Mouse (Mus musculus): ENCODE results near the gene Nacc1. TPM values are rescaled to one million over a fixed set of nuclear protein-coding genes. Genes with fewer than 3 reads are reported as not detected.

The Nacc1 gene
- polyA plus RNA-seq, 1 experiment from 2014 or later: 25.2 TPM

DNA sequence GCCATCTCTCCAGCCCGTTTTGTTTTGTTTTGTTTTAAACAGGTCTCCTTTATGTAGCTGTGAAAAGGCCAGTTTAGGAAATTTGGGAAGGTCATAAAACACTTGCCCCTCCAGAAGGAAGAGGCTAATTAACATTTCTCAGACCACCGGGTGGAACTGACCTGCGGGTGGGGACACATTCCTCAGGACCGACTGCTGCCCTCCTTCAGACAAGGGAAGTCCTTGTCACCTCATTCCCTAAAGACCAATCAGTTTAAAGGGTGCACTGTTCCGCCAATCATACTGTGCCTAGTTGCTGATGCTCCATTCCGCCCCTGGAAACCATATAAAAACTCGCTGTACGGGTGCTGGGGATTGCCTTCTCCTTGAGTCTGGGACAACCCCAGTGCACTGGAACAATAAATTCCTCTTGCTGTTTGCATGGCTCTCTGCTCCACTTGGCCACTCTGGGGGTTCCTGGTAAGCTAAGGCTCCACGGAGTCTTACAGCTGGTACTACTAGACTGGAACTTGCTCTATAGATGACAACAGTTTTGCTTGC lies 34.5 kb downstream of the Nacc1 start:
- Histone ChIP-seq H3K36me3 (ENCODE audit: control insufficient read depth, insufficient read depth, low read length) (no peaks in the 10 kb centered on the region), H3K27me3 (replicated peaks; ENCODE audit: control insufficient read depth, insufficient read depth, low read length) (no peaks in the 10 kb centered on the region), H3K4me1 (replicated peaks; ENCODE audit: control insufficient read depth, insufficient read depth, low read length) (peaks cover 40% of the 10 kb centered on the region), H3K9me3 (ENCODE audit: control insufficient read depth, low read length) (no peaks in the 10 kb centered on the region), H3K27ac (ENCODE audit: low read depth, low read length) (no peak overlapping the region), H3K4me2 (no peak overlapping the region), H3K9ac (ENCODE audit: low read depth, low read length) (no peak overlapping the region), H3K4me3 (ENCODE audit: low read depth, low read length) (no peak overlapping the region)
- WGBS: 64% methylated on average over 9 of the region's 9 CpGs
- DNase-seq (ENCODE audit: low spot score): no peak
- no peak for ATAC-seq (replicated peaks; ENCODE audit: low FRiP score)

DNA sequence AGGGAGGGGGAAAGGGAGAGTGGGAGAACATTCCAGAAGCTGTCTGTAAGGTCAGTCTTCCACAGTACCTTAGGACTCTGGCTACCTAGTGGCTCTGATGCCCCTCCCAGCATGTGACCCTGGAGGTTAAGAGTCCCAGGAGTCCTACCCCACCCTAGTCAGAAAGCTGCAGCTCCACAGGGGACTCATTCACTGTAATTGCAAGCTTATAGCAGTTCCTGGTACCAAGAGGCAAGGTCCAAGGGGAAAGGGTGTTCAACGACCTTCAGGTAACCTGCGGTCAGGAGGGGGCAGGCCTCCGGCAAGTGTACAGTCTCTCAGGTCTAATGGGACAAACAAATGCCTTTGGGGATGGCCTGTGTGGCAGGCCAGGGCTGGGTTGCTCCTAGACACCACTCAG lies 37.4 kb downstream of the Nacc1 start:
- DNase-seq (ENCODE audit: low spot score) (no peak), ATAC-seq (replicated peaks; ENCODE audit: low FRiP score) (no peak)
- Histone ChIP-seq H3K4me3 (ENCODE audit: low read depth, low read length) (no peak overlapping the region), H3K27ac (ENCODE audit: low read depth, low read length) (no peak overlapping the region), H3K4me2 (no peak overlapping the region), H3K27me3 (replicated peaks; ENCODE audit: control insufficient read depth, insufficient read depth, low read length) (no peaks in the 10 kb centered on the region), H3K9ac (ENCODE audit: low read depth, low read length) (no peak overlapping the region), H3K36me3 (ENCODE audit: control insufficient read depth, insufficient read depth, low read length) (no peaks in the 10 kb centered on the region), H3K4me1 (replicated peaks; ENCODE audit: control insufficient read depth, insufficient read depth, low read length) (peaks cover 18% of the 10 kb centered on the region), H3K9me3 (ENCODE audit: control insufficient read depth, low read length) (no peaks in the 10 kb centered on the region)
- 57% methylated on average over 3 of the region's 3 CpGs for WGBS

DNA sequence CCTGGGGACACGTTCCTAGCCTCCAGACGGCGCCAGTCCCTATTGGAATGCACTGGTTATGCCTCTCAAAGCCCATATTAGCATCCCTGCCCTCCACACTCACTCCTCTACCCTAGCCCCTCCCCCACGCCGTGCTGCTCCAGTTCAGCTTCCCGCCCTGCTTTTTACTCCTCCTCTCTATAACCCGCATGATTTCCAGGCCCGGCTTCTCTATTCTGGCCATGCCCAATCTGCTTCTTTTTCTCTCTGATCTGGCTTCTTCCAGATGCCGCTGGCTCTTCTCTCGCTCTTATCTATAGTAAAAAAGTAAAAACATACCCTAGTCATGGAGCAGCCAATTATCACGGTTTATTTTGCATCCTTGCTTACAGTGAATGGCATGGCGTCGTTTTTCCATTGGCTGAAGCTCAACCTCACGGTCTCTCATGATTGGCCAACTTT lies 40.2 kb downstream of the Nacc1 start:
- peaks cover 8% of the 10 kb centered on the region for H3K4me1 ChIP-seq (replicated peaks; ENCODE audit: control insufficient read depth, insufficient read depth, low read length)
- no peaks in the 10 kb centered on the region for H3K9me3 ChIP-seq (ENCODE audit: control insufficient read depth, low read length)
- no peaks in the 10 kb centered on the region for H3K27me3 ChIP-seq (replicated peaks; ENCODE audit: control insufficient read depth, insufficient read depth, low read length)
- H3K9ac ChIP-seq (ENCODE audit: low read depth, low read length): peak overlapping the region; percentile 40; the same call in 1 of the 2 replicates
- H3K36me3 ChIP-seq (ENCODE audit: control insufficient read depth, insufficient read depth, low read length): no peaks in the 10 kb centered on the region
- ATAC-seq (replicated peaks; ENCODE audit: low FRiP score): peak; percentile 34; the same call in 1 of the 2 replicates
- peak; percentile 74 for DNase-seq (ENCODE audit: low spot score)
- H3K27ac ChIP-seq (ENCODE audit: low read depth, low read length): no peak overlapping the region; the same call in 1 of the 2 replicates
- WGBS: 3% methylated on average over 14 of the region's 14 CpGs
- H3K4me3 ChIP-seq (ENCODE audit: low read depth, low read length): peak overlapping the region; percentile 26
- H3K4me2 ChIP-seq: peak overlapping the region; percentile 64

DNA sequence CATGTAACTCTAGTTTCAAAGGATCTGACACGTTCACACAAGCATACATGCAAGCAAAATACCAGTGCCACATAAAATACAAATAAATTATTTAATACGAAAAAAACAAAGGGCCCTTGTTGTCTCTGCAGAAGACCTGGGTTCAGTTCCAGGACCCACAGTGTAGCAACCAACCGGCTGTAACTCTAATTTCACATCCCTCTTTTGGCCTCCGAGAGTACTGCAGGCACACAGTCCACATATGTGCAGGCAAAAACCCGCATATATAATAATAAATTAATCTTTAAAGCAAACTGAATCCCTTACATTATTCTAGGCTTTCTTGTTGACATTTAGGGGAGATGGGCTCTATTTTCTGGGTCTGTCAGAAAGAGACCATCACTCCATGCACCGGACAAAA lies 40.9 kb downstream of the Nacc1 start:
- Histone ChIP-seq H3K36me3 (ENCODE audit: control insufficient read depth, insufficient read depth, low read length) (no peaks in the 10 kb centered on the region), H3K27me3 (replicated peaks; ENCODE audit: control insufficient read depth, insufficient read depth, low read length) (no peaks in the 10 kb centered on the region), H3K4me3 (ENCODE audit: low read depth, low read length) (no peak overlapping the region), H3K4me1 (replicated peaks; ENCODE audit: control insufficient read depth, insufficient read depth, low read length) (peaks cover 8% of the 10 kb centered on the region), H3K4me2 (peak overlapping the region; percentile 64), H3K9ac (ENCODE audit: low read depth, low read length) (no peak overlapping the region), H3K9me3 (ENCODE audit: control insufficient read depth, low read length) (no peaks in the 10 kb centered on the region), H3K27ac (ENCODE audit: low read depth, low read length) (no peak overlapping the region)
- WGBS: 52% methylated on average over 6 of the region's 6 CpGs
- DNase-seq (ENCODE audit: low spot score) (no peak), ATAC-seq (replicated peaks; ENCODE audit: low FRiP score) (no peak)

- no peak overlapping the region for H3K9ac ChIP-seq (ENCODE audit: low read depth, low read length)
- H3K4me3 ChIP-seq (ENCODE audit: low read depth, low read length): no peak overlapping the region
- H3K9me3 ChIP-seq (ENCODE audit: control insufficient read depth, low read length): no peaks in the 10 kb centered on the region
- DNase-seq (ENCODE audit: low spot score) (no peak), ATAC-seq (replicated peaks; ENCODE audit: low FRiP score) (no peak)
- H3K4me1 ChIP-seq (replicated peaks; ENCODE audit: control insufficient read depth, insufficient read depth, low read length): peaks cover 8% of the 10 kb centered on the region
- H3K27me3 ChIP-seq (replicated peaks; ENCODE audit: control insufficient read depth, insufficient read depth, low read length): no peaks in the 10 kb centered on the region
- 62% methylated on average over 5 of the region's 5 CpGs for WGBS
- no peak overlapping the region for H3K4me2 ChIP-seq
- no peaks in the 10 kb centered on the region for H3K36me3 ChIP-seq (ENCODE audit: control insufficient read depth, insufficient read depth, low read length)
- no peak overlapping the region for H3K27ac ChIP-seq (ENCODE audit: low read depth, low read length)
These were observed 44.6 kb downstream of the Nacc1 start for GRCm38 (mm10) chr8:84643019-84643418.

DNA sequence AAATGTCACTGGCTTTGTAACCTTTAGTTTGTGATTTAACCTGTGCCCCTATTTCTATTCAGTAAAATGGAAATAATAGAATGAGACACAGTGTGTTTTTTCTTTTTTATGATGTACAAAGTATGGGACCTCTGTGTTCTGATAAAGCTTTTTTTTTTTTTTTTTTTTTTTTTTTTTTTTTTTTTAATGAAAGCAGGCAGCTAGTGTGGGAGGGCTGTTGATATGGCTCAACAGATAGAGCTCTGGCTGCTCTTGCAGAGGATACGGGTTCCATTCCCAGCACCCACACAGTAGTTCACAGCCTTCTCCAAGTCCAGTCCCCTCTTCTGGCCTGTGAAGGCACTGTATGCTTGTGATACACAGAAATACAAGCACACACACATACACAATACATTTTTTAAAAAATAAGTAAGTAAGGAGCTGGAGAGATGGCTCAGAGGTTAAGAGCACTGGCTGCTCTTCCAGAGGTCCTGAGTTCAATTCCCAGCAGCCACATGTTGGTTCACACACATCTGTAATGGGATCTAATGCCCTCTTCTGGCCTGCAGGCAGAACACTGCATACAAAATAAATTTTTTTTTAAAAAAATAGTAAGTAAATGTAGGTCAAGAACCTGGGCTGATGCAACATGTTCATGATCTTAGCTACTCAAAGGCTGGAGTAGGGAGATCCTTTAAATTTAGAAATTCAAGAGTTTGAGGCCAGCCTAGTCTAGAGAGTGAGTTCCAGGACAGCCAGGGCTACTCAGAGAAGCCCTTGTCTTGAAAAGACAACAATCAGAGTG lies 45.9 kb downstream of the Nacc1 start:
- H3K4me2 ChIP-seq: no peak overlapping the region
- no peaks in the 10 kb centered on the region for H3K36me3 ChIP-seq (ENCODE audit: control insufficient read depth, insufficient read depth, low read length)
- 48% methylated on average over 1 of the region's 1 CpGs for WGBS
- DNase-seq (ENCODE audit: low spot score): no peak
- H3K9me3 ChIP-seq (ENCODE audit: control insufficient read depth, low read length): no peaks in the 10 kb centered on the region
- no peak overlapping the region for H3K4me3 ChIP-seq (ENCODE audit: low read depth, low read length)
- H3K9ac ChIP-seq (ENCODE audit: low read depth, low read length): no peak overlapping the region
- no peak for ATAC-seq (replicated peaks; ENCODE audit: low FRiP score)
- H3K4me1 ChIP-seq (replicated peaks; ENCODE audit: control insufficient read depth, insufficient read depth, low read length): no peaks in the 10 kb centered on the region; the same call in none of the 2 replicates
- H3K27ac ChIP-seq (ENCODE audit: low read depth, low read length): no peak overlapping the region; the same call in 1 of the 2 replicates
- H3K27me3 ChIP-seq (replicated peaks; ENCODE audit: control insufficient read depth, insufficient read depth, low read length): no peaks in the 10 kb centered on the region

- H3K4me2 ChIP-seq: no peak overlapping the region
- H3K4me1 ChIP-seq (replicated peaks; ENCODE audit: control insufficient read depth, insufficient read depth, low read length): no peaks in the 10 kb centered on the region; the same call in none of the 2 replicates
- H3K27ac ChIP-seq (ENCODE audit: low read depth, low read length): no peak overlapping the region
- DNase-seq (ENCODE audit: low spot score) (no peak), ATAC-seq (replicated peaks; ENCODE audit: low FRiP score) (no peak)
- no peak overlapping the region for H3K9ac ChIP-seq (ENCODE audit: low read depth, low read length)
- no peaks in the 10 kb centered on the region for H3K27me3 ChIP-seq (replicated peaks; ENCODE audit: control insufficient read depth, insufficient read depth, low read length)
- H3K9me3 ChIP-seq (ENCODE audit: control insufficient read depth, low read length): no peaks in the 10 kb centered on the region
- no peak overlapping the region for H3K4me3 ChIP-seq (ENCODE audit: low read depth, low read length)
- WGBS: 72% methylated on average over 7 of the region's 7 CpGs
- H3K36me3 ChIP-seq (ENCODE audit: control insufficient read depth, insufficient read depth, low read length): no peaks in the 10 kb centered on the region
These were observed 46.9 kb downstream of the Nacc1 start for GRCm38 (mm10) chr8:84640617-84641294.

DNA sequence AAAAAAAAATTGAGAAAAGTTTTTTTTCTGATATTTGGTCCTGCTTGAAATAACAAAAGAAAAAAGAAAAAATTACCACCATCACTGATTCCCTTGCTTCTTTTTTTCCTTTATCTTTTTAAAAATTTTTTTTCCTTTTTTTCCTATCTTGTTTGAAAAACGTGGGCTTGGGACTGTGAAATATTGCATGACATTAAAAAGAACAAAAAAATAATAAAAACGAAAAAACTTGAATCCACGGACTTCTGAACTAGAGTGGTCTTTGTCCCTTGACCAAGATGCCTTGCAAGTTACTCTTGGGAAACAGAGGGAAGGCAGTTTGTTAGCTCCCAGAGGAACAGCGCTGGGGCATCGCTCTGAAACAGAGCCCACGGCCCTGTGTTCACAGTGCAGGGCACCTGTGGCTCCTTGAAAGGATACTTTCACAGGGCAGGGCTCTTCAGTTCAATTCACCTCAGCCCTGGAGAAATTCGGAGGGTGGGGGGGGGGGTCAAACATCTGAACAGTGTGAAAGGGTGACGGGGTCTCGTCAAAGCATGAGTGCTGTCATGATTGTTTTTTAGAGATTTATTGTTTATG lies 47.6 kb downstream of the Nacc1 start:
- H3K4me3 ChIP-seq (ENCODE audit: low read depth, low read length): peak overlapping the region; percentile 69
- 46% methylated on average over 9 of the region's 9 CpGs for WGBS
- no peaks in the 10 kb centered on the region; the same call in none of the 2 replicates for H3K4me1 ChIP-seq (replicated peaks; ENCODE audit: control insufficient read depth, insufficient read depth, low read length)
- no peaks in the 10 kb centered on the region for H3K9me3 ChIP-seq (ENCODE audit: control insufficient read depth, low read length)
- H3K27me3 ChIP-seq (replicated peaks; ENCODE audit: control insufficient read depth, insufficient read depth, low read length): no peaks in the 10 kb centered on the region
- no peak for ATAC-seq (replicated peaks; ENCODE audit: low FRiP score)
- H3K36me3 ChIP-seq (ENCODE audit: control insufficient read depth, insufficient read depth, low read length): no peaks in the 10 kb centered on the region
- peak overlapping the region; percentile 70 for H3K4me2 ChIP-seq
- H3K27ac ChIP-seq (ENCODE audit: low read depth, low read length): no peak overlapping the region; the same call in 1 of the 2 replicates
- no peak for DNase-seq (ENCODE audit: low spot score)
- peak overlapping the region; percentile 66; the same call in 1 of the 2 replicates for H3K9ac ChIP-seq (ENCODE audit: low read depth, low read length)
